Mouse (Mus musculus) kidney, adult 8-10 months (tissue): ENCODE measurements at regions not wholly inside any gene's neighbourhood (a gene's known extent, or its start where the extent isn't known, plus 50 kb on each side); places are given as distances from the start of the nearest gene placed in this dataset.

ENCODE experiments used
- DNase-seq, 2 experiments: peaks; one replicate each; pipeline ENCODE4 v3.0.0; 2022

GRCm38 (mm10) chr7:49704635-49705034 is 54.3 kb upstream of the Htatip2 start:
- no peak for DNase-seq

GRCm38 (mm10) chr7:49700734-49701133 is 58.2 kb upstream of the Htatip2 start:
- DNase-seq = no peak

- no peak for DNase-seq
Observed at GRCm38 (mm10) chr7:49700024-49700390, 58.9 kb upstream of the Htatip2 start.

GRCm38 (mm10) chr7:49699107-49700023 is 59.5 kb upstream of the Htatip2 start:
- peak in 1 of 2 experiments; percentile 2 for DNase-seq

- DNase-seq = no peak
Observed at GRCm38 (mm10) chr7:49696228-49696627, 59.6 kb upstream of the Dbx1 start.

- DNase-seq = no peak
Observed at GRCm38 (mm10) chr7:49689546-49689945, 52.9 kb upstream of the Dbx1 start.

- no peak for DNase-seq
Observed at GRCm38 (mm10) chr7:49688521-49689399, 52.1 kb upstream of the Dbx1 start.

- DNase-seq = no peak
Observed at GRCm38 (mm10) chr7:49687658-49688376, 51.2 kb upstream of the Dbx1 start.

GRCm38 (mm10) chr7:49686992-49687391 is 50.3 kb upstream of the Dbx1 start:
- DNase-seq = no peak
